Mouse (Mus musculus) forebrain, embryonic 16.5 days (tissue): ENCODE results near the gene Tcf7l1. TPM values are rescaled to one million over a fixed set of nuclear protein-coding genes. Genes with fewer than 3 reads are reported as not detected.

Experiments
- ATAC-seq: fragments of 200-750 bp; cut with Nextera tagmentation; 2 replicates; pipeline ENCODE4 v1.8.0; 2017; ENCODE audit warnings: mild to moderate bottlenecking, moderate library complexity
- H3K27ac ChIP-seq: fragments of 300-500 bp; sonication (generic); 2 replicates; pipeline ENCODE4 v1.5.1; 2014; ENCODE audit warnings: low read length, control low read depth
- H3K27me3 ChIP-seq: fragments of 300-500 bp; sonication (generic); replicated peaks from 2 replicates; pipeline ENCODE4 v1.6.1; 2014; ENCODE audit warnings: low read length; ENCODE audit not compliant: control insufficient read depth, insufficient read depth
- H3K36me3 ChIP-seq: fragments of 300-500 bp; sonication (generic); 2 replicates; pipeline ENCODE4 v1.6.1; 2014; ENCODE audit not compliant: control insufficient read depth, insufficient read depth
- H3K4me1 ChIP-seq: fragments of 300-500 bp; sonication (generic); replicated peaks from 2 replicates; pipeline ENCODE4 v1.6.1; 2014; ENCODE audit warnings: low read length; ENCODE audit not compliant: control insufficient read depth, insufficient read depth
- H3K4me2 ChIP-seq: fragments of 300-500 bp; sonication (generic); 2 replicates; pipeline ENCODE4 v1.6.1; 2014; ENCODE audit warnings: mild to moderate bottlenecking, low read length, control low read depth
- H3K4me3 ChIP-seq: fragments of 300-500 bp; sonication (generic); replicated peaks from 2 replicates; pipeline ENCODE4 v1.5.1; 2014; ENCODE audit warnings: mild to moderate bottlenecking, low read length, control low read depth
- H3K9ac ChIP-seq: fragments of 300-500 bp; sonication (generic); replicated peaks from 2 replicates; pipeline ENCODE4 v1.6.1; 2014; ENCODE audit warnings: low read depth, low read length, control low read depth
- H3K9me3 ChIP-seq: fragments of 300-500 bp; sonication (generic); 2 replicates; pipeline ENCODE4 v1.6.1; 2016; ENCODE audit warnings: low read length; ENCODE audit not compliant: control insufficient read depth
- WGBS: fragments of 180-500 bp; shearing (Covaris S2); extraction: QIAGEN DNeasy Blood & Tissue Kit; methylation state at CpG from one replicate; pipeline ENCODE4 v1.1.7; 2014; 5-methylcytosine and 5-hydroxymethylcytosine counted together
- polyA plus RNA-seq: library from polyadenylated mRNA; unstranded; fragments of >200 nt; fragmentation: Nextera tagmentation; extraction: Ambion mirVana; gene quantifications from 2 replicates; pipeline ENCODE4 v1.2.1, GENCODE M21; 2015

Tcf7l1 gene
- polyA plus RNA-seq, 1 experiment from 2014 or later, result 4.8 TPM

GRCm38 (mm10) chr6:72740596-72741421 lies 48.2 kb downstream of the Tcf7l1 start:
- H3K27me3 ChIP-seq, result no peaks in the 10 kb centered on the region
- WGBS, result 30% methylated on average over 20 of the region's 20 CpGs
- peak; percentile 61 for ATAC-seq
- H3K9ac ChIP-seq, result no peak overlapping the region
- H3K4me2 ChIP-seq, result peak overlapping the region; percentile 16; the same call in 1 of the 2 replicates
- peaks cover 15% of the 10 kb centered on the region for H3K4me1 ChIP-seq
- H3K4me3 ChIP-seq, result no peak overlapping the region
- peak overlapping the region; percentile 1; the same call in 1 of the 2 replicates for H3K27ac ChIP-seq
- H3K9me3 ChIP-seq, result no peaks in the 10 kb centered on the region
- no peaks in the 10 kb centered on the region for H3K36me3 ChIP-seq

- Histone ChIP-seq H3K4me1 (peaks cover 11% of the 10 kb centered on the region), H3K27me3 (no peaks in the 10 kb centered on the region), H3K27ac (no peak overlapping the region), H3K4me2 (no peak overlapping the region), H3K36me3 (no peaks in the 10 kb centered on the region), H3K9me3 (no peaks in the 10 kb centered on the region), H3K4me3 (no peak overlapping the region), H3K9ac (no peak overlapping the region)
- no peak for ATAC-seq
- 97% methylated on average over 11 of the region's 11 CpGs for WGBS
Observed at GRCm38 (mm10) chr6:72736872-72737271, 52.2 kb downstream of the Tcf7l1 start.

GRCm38 (mm10) chr6:72735206-72735605 lies 53.8 kb downstream of the Tcf7l1 start:
- ATAC-seq, result no peak
- H3K4me2 ChIP-seq, result no peak overlapping the region
- no peak overlapping the region for H3K27ac ChIP-seq
- H3K36me3 ChIP-seq, result no peaks in the 10 kb centered on the region
- H3K27me3 ChIP-seq, result no peaks in the 10 kb centered on the region
- WGBS, result 68% methylated on average over 12 of the region's 12 CpGs
- peaks cover 12% of the 10 kb centered on the region for H3K4me1 ChIP-seq
- no peaks in the 10 kb centered on the region for H3K9me3 ChIP-seq
- no peak overlapping the region for H3K4me3 ChIP-seq
- no peak overlapping the region for H3K9ac ChIP-seq

GRCm38 (mm10) chr6:72733375-72733774 lies 55.7 kb downstream of the Tcf7l1 start:
- Histone ChIP-seq H3K4me3 (no peak overlapping the region), H3K9ac (no peak overlapping the region)
- 94% methylated on average over 3 of the region's 3 CpGs for WGBS

GRCm38 (mm10) chr6:72732109-72732508 lies 56.9 kb downstream of the Tcf7l1 start:
- Histone ChIP-seq H3K27ac (no peak overlapping the region), H3K4me2 (no peak overlapping the region), H3K9ac (no peak overlapping the region), H3K4me1 (peaks cover 24% of the 10 kb centered on the region), H3K27me3 (no peaks in the 10 kb centered on the region), H3K36me3 (no peaks in the 10 kb centered on the region), H3K4me3 (no peak overlapping the region), H3K9me3 (no peaks in the 10 kb centered on the region)
- ATAC-seq, result no peak
- WGBS, result 74% methylated on average over 4 of the region's 4 CpGs

More at GRCm38 (mm10) chr6:72733375-72733774, 55.7 kb downstream of the Tcf7l1 start:
- Histone ChIP-seq H3K9me3 (no peaks in the 10 kb centered on the region), H3K4me2 (no peak overlapping the region), H3K27me3 (no peaks in the 10 kb centered on the region), H3K36me3 (no peaks in the 10 kb centered on the region), H3K4me1 (peaks cover 17% of the 10 kb centered on the region), H3K27ac (no peak overlapping the region)
- ATAC-seq, result no peak

- H3K4me2 ChIP-seq, result no peak overlapping the region
- WGBS, result 5% methylated on average over 8 of the region's 8 CpGs
- H3K27me3 ChIP-seq, result no peaks in the 10 kb centered on the region
- H3K9me3 ChIP-seq, result no peaks in the 10 kb centered on the region
- peaks cover 24% of the 10 kb centered on the region for H3K4me1 ChIP-seq
- H3K27ac ChIP-seq, result no peak overlapping the region
- ATAC-seq, result peak; percentile 86
- no peak overlapping the region for H3K9ac ChIP-seq
- H3K4me3 ChIP-seq, result no peak overlapping the region
- H3K36me3 ChIP-seq, result no peaks in the 10 kb centered on the region
Observed at GRCm38 (mm10) chr6:72730560-72730849, 58.5 kb downstream of the Tcf7l1 start.

GRCm38 (mm10) chr6:72729831-72730559 lies 59.1 kb downstream of the Tcf7l1 start:
- H3K4me2 ChIP-seq, result no peak overlapping the region
- H3K36me3 ChIP-seq, result no peaks in the 10 kb centered on the region
- WGBS, result 18% methylated on average over 14 of the region's 14 CpGs
- H3K9ac ChIP-seq, result no peak overlapping the region
- no peak overlapping the region for H3K4me3 ChIP-seq
- peak; percentile 14; the same call in 1 of the 2 replicates for ATAC-seq
- H3K9me3 ChIP-seq, result no peaks in the 10 kb centered on the region
- H3K4me1 ChIP-seq, result peaks cover 24% of the 10 kb centered on the region
- H3K27me3 ChIP-seq, result no peaks in the 10 kb centered on the region
- H3K27ac ChIP-seq, result no peak overlapping the region

- Histone ChIP-seq H3K4me2 (no peak overlapping the region), H3K9me3 (no peaks in the 10 kb centered on the region), H3K9ac (no peak overlapping the region), H3K27ac (no peak overlapping the region), H3K36me3 (no peaks in the 10 kb centered on the region), H3K27me3 (no peaks in the 10 kb centered on the region), H3K4me3 (no peak overlapping the region), H3K4me1 (peaks cover 33% of the 10 kb centered on the region)
- no peak for ATAC-seq
- WGBS, result 27% methylated on average over 6 of the region's 6 CpGs
Observed at GRCm38 (mm10) chr6:72727826-72728225, 61.2 kb downstream of the Tcf7l1 start.

- no peak; the same call in 1 of the 2 replicates for ATAC-seq
- Histone ChIP-seq H3K27me3 (no peaks in the 10 kb centered on the region), H3K27ac (no peak overlapping the region), H3K9me3 (no peaks in the 10 kb centered on the region), H3K4me1 (peaks cover 18% of the 10 kb centered on the region), H3K4me2 (no peak overlapping the region), H3K4me3 (no peak overlapping the region), H3K9ac (no peak overlapping the region), H3K36me3 (no peaks in the 10 kb centered on the region)
- WGBS, result 56% methylated on average over 8 of the region's 8 CpGs
Observed at GRCm38 (mm10) chr6:72724494-72725180, 64.4 kb downstream of the Tcf7l1 start.
